Mouse (Mus musculus) mesoderm, embryonic 11.5 days (tissue): Measurements from ENCODE around the gene Slc4a3.
A peak's percentile ranks its signal among the peaks of the same experiment; 100 is the strongest.

Experiments used
- DNase-seq: peaks from one replicate; pipeline ENCODE4 v3.0.0-alpha.2; 2012; ENCODE audit warnings: low read depth, low spot score

The Slc4a3 gene

GRCm38 (mm10) chr1:75521321-75522031 lies 24.6 kb upstream of the Slc4a3 start, which contains the start of gene Stk11ip:
Stk11ip (plus strand) TSS chr1:75521529.
- peak; percentile 95 for DNase-seq

GRCm38 (mm10) chr1:75524679-75525078 lies 21.4 kb upstream of the Slc4a3 start:
- DNase-seq = no peak

GRCm38 (mm10) chr1:75530546-75530945 lies 15.5 kb upstream of the Slc4a3 start:
- no peak for DNase-seq

GRCm38 (mm10) chr1:75532280-75533172 lies 13.5 kb upstream of the Slc4a3 start:
- DNase-seq = no peak

- no peak for DNase-seq
Observed at GRCm38 (mm10) chr1:75533325-75534252, 12.5 kb upstream of the Slc4a3 start.

- DNase-seq = no peak
Observed at GRCm38 (mm10) chr1:75537587-75537986, 8.5 kb upstream of the Slc4a3 start.

- no peak for DNase-seq
Observed at GRCm38 (mm10) chr1:75538597-75539190, 7.4 kb upstream of the Slc4a3 start.

GRCm38 (mm10) chr1:75541496-75541895 lies 4.6 kb upstream of the Slc4a3 start:
- no peak for DNase-seq

- no peak for DNase-seq
Observed at GRCm38 (mm10) chr1:75544351-75544750, 1.7 kb upstream of the Slc4a3 start.

- DNase-seq = no peak
Observed at GRCm38 (mm10) chr1:75547351-75547750, 1.3 kb downstream of the Slc4a3 start.

GRCm38 (mm10) chr1:75548083-75548482 lies 2.0 kb downstream of the Slc4a3 start:
- no peak for DNase-seq

GRCm38 (mm10) chr1:75548871-75549270 lies 2.8 kb downstream of the Slc4a3 start:
- DNase-seq = no peak

- no peak for DNase-seq
Observed at GRCm38 (mm10) chr1:75549289-75550279, 3.5 kb downstream of the Slc4a3 start.

- DNase-seq = no peak
Observed at GRCm38 (mm10) chr1:75550586-75550985, 4.5 kb downstream of the Slc4a3 start.

GRCm38 (mm10) chr1:75555680-75556079 lies 9.6 kb downstream of the Slc4a3 start:
- no peak for DNase-seq

- DNase-seq = no peak
Observed at GRCm38 (mm10) chr1:75556143-75556781, 10.2 kb downstream of the Slc4a3 start.

GRCm38 (mm10) chr1:75557041-75557440 lies 11.0 kb downstream of the Slc4a3 start:
- DNase-seq = no peak

- DNase-seq = no peak
Observed at GRCm38 (mm10) chr1:75558388-75559178, 12.5 kb downstream of the Slc4a3 start.
